Mouse (Mus musculus) megakaryocyte, adult 5-6 weeks (primary cell): ENCODE results near the gene Cacnb3. TPM values are rescaled to one million over a fixed set of nuclear protein-coding genes. Genes with fewer than 3 reads are reported as not detected.
A peak's percentile ranks its signal among the peaks of the same experiment; 100 is the strongest.
"Not testable (repeated sequence)": the region's sequence is repeated elsewhere in the genome, so short reads cannot be mapped to it uniquely, and the experiment has no call there.

Source experiments
- ATAC-seq: 2 replicates; pipeline ENCODE4 v1.8.0; 2016; ENCODE audit warnings: mild to moderate bottlenecking, inconsistent platforms; ENCODE audit not compliant: poor library complexity, severe bottlenecking
- total RNA-seq, 2 experiments: library from RNA; stranded (forward) in 1 of 2; stranded (reverse) in 1 of 2; fragments of 153-499, 151-499 nt in 1 of 2; fragments of 221-1000, 200-1000 nt in 1 of 2; gene quantifications; 2 replicates each; pipeline versions ENCODE4 v1.2.3 to v1.2.4; 2015 to 2017

The Cacnb3 gene
- total RNA-seq (2015) (0.04 TPM in 1 of 2 replicates, not detected in the other), total RNA-seq (2017) (0.11 TPM in 1 of 2 replicates, not detected in the other)

DNA sequence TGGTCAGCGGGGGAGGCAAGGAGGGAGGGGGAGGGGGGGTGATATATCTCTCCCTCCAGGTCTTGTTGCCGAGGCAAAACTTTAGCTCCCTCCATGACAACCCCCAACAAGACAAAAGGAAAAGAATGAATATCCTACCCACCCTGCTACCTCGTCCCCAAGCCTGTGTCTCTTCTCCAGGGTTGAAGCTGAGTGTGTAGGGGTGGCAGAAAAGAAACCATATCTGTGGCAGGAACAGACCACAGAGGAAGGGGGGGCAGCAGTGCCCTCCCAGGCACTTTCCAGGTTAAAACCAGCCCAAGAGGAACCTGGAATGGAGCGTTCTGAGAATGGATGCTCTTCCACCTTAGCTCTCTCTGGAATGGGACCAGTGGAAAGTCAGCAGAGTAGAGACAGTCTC, at the start of gene Cacnb3:
Gene Cacnb3, plus strand, starts transcription at position 301 of the 400 bp plus-strand sequence.
- ATAC-seq, result no peak

DNA sequence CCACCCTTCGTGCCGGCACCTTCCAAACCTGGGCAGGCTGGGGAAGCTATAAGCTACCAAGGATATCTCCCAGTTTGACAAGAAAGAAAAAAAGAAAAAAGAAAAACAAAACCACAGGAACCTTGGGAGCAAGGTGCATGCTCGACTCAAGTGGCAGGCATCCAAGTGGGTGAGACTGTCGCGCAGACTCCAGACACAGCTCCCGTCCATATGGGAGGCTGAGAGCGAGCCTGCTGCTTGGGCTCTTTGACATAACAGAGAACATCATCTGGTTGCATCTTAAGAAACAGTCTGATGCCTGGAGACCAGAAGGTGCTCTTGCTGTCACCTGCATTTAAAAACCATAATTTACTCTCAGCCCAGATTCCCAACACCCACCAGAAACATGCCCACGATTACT, 48.2 kb upstream of the Cacnb3 start:
- no peak for ATAC-seq

DNA sequence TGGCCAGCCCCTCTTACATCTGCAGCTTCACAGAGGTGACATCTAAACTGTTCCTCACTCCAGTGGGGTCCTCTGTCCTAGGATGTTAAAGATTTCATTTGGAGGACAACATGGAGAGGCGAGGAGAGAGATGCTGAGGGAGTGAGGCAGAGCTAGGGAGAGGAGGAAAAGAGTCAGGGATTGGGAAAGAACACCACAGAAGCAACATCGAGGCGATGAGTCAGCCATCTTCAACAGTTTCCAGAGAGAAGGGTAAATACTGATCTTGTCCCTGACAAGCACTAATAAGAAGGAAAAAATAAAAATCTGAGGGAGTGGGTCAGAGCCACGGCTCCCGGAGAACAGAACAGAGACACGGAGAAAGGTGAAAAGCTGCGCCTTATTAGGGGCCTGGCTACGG, 47.6 kb upstream of the Cacnb3 start:
- ATAC-seq, result no peak

DNA sequence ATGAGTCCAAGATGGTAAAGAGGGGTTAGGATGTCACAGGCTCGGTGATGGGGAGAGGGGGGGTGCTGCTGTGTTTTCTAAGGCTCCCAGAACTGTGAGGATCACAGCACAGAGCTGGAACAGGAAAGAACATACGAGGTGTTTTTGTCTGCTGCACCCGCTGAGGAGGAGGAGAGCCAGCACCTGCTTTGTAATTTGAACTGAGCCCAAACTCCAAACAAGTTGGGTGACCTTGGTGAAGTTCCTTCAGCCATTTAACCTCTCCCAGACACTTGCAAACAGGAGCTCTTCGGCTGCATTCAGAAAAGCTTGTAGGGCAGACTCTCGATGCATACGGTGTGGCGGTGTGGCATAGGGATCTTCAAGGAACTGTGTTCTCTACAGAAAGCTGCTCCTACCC, 45.2 kb upstream of the Cacnb3 start:
- ATAC-seq, result no peak

DNA sequence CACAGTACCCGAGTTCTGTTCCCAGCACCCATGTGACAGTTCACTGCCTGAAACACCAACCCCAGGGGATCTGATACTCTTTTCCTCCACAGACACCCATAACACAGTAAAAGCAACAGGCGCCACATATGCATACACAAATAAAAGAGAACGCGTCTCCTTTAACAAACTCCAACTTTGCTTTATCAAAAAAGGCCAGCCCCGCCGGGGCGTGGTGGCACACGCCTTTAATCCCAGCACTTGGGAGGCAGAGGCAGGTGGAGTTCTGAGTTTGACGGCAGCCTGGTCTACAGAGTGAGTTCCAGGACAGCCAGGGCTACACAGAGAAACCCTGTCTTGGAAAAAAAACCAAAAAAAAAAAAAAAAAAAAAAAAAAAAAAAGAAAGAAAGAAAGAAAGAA, 44.5 kb upstream of the Cacnb3 start:
- ATAC-seq, result not testable (repeated sequence)

DNA sequence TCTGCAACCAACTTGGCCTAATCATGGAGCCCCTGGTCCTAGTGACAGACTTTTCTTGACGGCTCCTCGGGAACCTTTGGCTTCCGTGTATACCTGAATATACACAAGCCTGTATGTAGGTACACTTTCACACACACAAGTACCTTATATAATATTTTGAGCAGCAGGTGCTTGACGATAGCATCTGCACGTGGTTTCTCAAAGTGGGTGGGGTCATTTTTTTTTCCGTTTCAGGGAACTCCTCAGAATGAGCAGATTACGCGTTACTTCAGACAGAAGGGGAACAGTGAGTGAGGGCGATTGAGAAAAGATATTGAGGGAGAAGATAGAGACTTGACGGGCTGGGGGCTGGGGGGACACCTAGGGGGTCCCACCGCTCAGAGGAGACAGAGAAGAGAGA, 42.9 kb upstream of the Cacnb3 start:
- no peak for ATAC-seq

DNA sequence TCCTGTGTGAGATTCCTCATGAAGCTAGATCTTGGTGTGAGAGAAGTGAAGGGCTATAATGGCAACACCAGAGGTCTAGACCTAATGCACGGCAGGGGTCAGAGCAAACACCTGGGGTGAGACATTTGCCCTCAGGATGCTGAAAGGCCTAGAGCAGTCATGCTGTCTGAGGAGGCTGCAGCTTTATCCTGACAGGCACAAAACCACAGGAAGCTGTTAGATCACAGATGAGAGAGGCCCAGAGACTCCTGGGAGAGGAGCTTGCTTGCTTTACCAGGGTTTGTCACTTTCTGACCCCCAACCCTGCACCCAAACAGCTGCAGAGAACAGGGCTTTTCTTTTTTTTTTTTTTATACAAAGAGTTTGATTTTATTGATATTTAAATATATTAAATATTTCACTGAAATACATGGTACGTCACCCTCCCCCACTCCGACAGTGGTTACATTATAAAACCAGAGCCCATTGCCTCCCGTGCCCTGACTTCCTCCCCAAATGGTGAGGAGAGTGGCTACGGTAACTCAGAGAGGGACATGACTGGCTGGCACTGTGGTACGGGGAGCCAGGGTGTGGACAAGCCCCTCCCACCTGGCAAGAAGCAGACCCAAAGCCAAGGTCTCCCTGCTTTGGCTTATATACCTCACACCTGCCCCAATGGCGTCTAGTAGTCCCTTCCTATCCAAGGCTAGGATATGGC, 40.9 kb upstream of the Cacnb3 start:
- no peak for ATAC-seq

DNA sequence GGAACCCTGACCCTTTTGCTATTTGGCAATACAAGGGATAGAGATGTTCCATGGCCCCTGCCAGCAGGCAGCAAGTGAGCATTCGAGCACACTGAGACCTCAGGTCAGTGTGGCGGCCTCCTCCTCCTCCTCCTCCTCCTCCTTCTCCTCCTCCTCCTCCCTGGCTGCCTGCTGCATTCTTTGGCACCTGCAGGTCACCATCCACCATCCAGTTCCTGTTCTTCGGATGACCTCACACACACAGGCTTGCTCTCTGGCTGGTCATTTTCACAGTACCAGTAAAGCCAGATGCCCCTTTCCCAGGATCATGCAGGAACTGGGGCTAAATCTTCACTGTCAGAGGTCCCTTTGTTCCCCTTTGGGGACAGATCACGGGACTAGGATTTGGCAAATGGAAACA, 39.2 kb upstream of the Cacnb3 start:
- ATAC-seq, result no peak

DNA sequence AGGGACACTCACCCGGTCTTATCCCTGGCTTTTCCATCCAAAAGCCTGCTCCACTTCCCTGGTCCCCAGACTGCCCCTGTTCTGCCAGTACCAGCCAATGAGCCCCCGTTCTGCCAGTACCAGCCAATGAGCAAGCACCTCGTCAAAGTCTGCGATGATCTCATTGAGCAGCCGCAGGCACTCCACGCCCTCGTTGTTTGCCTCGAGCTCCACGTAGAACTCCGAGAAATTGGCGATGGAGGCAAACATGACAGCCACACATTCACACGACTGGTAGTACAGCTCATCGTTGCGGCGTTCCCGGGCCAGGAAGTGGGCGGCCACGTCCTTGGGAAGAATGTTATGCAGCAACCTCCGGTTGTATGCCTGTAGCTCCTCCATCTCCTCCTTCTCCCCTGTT, 36.4 kb upstream of the Cacnb3 start:
- no peak for ATAC-seq

DNA sequence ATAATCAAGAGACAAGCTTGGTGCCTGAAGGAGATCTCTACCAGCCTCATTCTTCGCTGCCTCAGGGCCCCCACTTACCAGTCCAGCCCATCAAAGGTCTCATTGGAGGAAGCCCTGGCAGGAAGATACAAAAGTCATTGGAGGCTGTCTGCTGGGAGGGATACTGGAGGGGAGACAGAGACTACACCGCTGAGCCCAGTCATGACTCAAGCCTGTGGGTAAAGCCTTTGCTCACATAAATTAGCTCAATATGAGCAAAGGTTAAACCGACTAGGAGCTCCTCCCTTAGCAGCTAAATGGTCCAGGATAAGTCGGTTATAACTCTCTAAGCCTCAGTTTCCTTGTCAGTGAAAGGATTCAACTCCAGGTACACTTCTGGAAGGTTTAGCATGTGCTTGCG, 35.6 kb upstream of the Cacnb3 start:
- no peak for ATAC-seq

DNA sequence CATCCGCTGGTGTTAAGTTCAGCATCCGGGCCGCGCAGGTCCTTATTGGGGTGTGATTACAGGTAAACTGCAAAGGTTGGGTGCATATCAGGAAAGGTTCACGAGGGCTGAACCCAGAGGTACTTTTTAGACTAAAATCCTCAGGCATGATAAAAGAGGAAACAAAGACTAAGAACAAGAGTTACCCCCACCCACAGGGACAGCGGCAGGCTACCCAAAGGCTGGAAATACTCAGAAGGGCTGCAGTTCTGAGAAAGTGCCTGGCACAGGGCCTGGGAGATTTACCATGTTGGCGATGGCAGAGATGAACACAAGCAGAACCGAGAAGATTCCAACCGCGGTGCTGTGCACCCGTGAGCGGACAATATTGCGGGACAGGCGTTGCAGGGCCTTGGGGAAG, 34.0 kb upstream of the Cacnb3 start:
- no peak for ATAC-seq

DNA sequence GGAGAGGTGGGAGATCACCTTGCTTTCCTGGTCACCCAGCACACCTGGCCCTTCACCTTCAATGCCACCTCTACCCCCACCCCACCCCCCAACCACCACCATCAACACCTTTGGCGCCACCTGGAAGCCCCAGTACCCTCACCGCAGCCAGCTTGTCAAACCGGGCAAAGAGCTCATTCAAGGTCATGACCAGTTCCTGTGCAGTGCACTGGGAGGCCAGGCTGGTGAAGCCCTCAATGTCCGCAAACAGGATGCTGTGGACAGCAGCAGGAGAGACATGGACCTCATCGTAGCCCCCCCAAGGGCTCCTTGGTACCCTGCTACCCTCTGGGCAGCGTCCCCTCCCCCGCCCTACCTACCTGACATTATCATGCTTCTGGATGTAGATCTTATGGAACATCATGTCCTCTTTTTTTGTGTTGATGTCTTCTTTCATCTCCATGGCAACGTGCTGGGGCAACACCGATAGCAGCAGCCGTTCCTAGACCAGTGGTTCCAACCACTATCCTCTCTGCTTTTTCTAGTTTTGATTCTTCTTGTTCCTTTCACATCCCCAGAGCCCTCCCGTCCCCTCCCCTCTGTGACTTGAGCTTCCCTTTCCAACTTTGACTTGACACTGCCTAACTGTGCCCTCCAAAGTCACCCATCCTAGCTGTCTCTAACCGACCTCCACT, 30.5 kb upstream of the Cacnb3 start:
- no peak for ATAC-seq

DNA sequence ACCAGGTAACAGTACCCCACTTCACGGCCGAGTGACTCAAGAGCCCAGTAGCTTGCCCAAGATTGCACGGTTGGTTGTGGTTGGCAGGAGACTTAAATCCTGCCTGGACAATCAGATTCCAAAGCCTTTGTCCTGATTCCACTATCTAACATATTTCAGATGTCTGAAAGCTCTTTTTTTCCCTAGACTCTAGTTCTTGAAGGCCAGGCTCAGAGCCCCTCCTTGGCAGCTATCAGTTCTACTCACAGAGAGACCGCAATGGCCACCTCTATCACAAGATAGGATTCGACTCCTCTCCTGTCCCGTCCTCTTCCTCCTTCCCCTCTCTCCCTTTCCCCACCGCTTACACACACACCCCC, 28.8 kb upstream of the Cacnb3 start:
- ATAC-seq, result no peak

DNA sequence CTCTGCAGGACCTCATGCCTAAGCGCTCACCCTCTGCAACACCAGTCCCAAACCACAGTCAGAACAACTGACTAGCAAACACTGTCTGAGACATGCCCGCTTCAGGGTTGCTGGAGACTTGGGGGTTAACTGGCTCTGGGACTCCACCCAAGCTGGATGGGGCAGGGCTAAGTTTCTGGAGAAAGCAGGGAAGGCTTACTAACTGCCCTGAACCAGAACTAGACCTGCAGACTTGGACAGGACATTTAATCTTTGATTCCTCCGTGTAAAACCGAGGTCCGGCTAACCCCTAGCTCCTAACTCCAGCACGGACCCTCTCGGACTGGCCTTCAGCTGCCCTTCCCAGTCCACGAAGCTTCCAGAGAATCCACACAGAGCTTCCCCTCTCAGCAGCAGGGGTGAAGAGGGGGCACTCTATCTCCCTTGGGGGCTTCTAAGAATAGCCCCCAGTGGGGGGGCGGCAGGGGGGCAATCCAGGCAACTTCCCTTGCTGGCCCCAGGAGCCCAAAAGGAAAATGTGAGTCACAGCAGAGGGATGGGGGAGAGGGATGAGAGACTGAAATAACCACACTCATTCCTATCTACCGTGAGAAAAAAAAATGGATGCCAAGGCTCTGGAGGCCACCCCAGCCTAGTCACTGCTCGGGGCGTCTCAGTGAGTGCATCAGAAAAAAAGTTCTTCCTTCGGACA, 28.3 kb upstream of the Cacnb3 start:
- ATAC-seq, result no peak

DNA sequence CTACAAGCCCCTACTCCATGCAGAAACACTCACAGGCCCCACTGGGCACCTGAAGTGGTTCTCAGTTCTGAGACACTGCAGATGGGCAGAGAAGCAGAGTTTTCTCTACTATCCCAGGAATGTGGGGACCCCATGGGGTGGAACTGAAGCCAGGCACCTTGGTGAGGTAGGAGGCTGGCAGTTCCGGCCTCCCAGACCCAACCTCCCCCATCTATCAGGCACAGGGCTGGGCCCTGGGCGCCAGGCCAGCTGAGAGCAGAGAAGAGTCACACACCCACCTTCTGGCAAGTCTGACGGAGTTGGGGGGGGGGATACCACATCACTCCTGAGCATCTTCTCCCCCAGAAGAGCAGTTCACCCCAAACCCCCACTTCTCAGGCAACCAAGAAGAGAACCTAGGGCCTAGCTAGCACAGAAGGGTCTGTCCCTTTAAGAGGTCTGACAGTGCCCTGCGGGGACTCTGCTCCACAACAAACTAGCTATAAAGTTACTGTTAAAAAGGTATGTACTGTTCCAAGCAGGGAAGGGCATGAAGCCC, 27.6 kb upstream of the Cacnb3 start:
- no peak for ATAC-seq

DNA sequence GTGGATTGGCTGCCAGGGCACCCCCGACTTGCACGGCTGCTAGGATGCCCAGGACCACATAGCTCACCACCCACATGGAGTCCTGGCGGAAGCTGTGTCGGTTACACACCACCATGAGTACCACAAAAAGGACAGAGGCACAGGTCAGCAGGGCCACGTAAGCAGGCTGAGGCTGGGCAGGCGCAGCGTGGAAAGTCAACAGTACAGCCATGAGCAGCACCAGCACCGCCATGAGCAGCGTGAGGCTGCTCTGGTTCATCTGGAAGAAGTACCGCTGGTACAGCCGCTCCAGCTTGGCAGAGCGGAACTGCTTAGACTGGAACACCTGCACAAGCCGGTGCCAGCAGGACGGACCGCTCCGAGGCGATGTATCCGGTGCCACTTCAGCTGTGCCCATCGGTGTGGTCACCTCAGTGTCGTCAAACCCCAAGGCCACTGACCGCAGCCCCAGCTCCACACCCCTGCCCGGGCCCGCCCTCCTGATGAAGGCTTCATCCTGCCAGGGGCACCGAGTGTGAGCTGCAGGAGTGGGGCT, 26.5 kb upstream of the Cacnb3 start:
- ATAC-seq, result no peak

DNA sequence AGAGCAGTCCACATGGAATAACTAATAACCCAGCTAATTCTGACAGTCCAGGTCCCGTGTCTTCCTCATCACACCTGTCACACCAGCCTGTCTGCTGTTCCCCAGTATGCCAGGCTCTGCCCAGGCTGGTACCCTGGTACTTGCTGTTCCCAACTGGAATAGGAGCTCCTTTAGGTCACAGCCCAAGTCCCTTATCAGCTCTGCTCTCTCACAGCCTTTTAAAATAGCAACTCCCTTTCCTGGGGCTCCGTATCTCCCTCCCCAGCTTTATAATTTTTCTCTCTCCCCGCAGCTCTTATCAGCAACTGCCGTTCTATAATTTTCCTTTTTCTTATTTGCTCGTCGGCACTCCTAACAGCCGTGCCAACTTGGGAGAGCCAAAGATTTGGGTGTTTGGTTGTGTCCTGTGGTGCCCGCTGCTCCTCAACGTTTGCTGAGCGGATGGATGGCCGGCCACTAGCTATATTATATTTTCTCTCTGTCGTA, 24.5 kb upstream of the Cacnb3 start:
- ATAC-seq, result peak; percentile 29; the same call in 1 of the 2 replicates

DNA sequence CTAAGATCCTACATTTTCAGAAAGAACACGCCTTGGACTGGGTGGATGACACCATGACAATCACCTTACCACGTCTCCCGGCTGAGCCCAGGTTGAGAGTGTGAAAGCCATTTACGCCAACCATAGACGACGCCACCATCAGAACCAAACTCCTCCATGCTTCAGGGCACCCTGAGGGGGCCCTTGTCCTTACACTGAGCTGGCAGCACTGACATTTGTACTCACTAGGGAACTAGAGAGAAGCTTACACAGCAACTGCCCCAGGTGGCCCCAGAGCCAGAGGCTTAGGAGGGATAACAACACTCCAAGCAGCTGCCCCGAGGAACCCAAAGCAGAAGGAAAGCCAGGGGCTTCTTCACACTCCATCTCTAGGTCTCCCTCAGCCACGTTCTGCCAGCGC, 23.9 kb upstream of the Cacnb3 start:
- ATAC-seq, result no peak

DNA sequence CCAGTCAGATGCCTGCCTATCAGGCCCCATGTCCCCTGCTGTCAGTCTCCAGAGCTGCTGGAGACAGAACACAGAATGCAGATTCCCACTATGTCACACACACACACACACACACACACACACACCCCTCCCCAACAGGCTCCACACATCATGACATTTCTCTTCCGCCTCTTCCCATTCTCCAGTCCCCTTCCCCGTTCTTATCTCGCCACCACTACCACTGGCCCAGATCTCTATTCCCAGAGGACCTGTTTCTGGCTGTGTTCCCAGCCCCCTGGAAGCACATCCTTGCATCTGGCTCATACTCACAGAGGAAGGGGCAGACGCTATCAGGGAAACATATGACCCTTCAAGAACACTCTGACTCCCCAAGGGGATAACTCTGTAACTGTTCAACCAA, 23.1 kb upstream of the Cacnb3 start:
- no peak for ATAC-seq

DNA sequence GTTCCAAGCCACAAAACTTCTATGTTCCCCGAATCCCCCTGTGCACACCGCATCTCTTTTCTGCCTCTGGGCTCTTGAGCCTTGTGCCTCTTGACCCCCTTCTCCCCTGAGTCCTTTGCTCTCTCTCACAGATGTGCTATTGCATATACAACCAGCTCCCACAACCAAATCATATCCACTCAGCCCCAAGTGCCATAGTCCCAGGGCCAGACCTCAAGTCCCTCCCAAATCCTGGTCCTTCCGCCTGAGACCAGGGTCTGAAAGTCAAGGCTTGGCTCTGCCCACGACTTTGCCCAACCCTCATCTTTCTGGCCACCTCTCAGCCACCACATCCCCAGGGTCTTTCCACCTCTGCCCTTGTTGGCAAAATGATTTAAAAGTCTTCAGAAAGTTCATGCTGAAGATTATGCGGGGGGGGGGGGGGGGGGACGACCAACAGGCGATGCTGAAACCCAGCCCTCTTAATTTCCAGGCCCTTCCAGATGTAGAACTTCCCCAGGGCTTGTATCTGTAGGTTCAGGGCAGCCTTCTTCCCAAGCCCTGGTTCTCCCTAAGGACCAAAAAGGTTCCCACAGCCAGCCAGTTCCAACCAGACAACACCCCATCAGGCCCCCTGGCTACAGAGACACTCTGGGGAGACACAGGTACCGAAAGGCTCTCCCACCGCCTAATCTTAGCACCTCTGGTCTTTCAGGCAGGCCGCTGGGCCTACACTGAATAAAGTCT, 22.4 kb upstream of the Cacnb3 start:
- no peak for ATAC-seq

DNA sequence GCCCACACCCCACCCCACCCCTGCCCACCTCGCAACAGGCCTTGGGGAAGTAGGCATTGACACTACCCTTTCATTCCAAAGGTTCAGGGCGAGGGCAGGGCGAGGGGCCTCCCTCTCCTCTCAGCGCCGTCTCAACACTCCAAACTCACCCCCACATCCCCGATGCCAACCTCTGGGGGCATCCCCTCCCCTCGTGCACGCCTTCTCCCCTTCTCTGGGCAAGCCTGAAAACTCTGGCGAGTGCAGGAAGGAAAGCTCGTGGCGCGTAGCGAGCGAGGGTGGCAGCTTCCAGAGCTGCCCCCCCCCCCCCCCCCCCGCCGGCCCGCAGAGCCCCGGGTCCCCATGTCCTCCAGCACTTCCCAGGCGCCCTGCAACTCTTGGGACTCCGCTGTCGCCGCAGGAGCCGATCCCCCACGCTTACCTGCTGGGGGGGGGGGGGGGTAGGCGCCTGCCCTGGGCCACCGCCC, 21.8 kb upstream of the Cacnb3 start:
- ATAC-seq, result peak; percentile 46
